Mouse (Mus musculus) cerebellum, postnatal 4 days (tissue): ENCODE data around the gene Htatip2.

Experiments
- DNase-seq, 2 experiments: peaks; one replicate each; pipeline ENCODE4 v3.0.0; 2022; ENCODE audit warnings: low spot score in 2 of 2, mixed read lengths in 1 of 2

The Htatip2 gene

GRCm38 (mm10) chr7:49786618-49787382 is 27.9 kb downstream of the Htatip2 start:
- DNase-seq, result peak; percentile 61 to 79

- DNase-seq, result no peak
These were observed 28.4 kb downstream of the Htatip2 start for GRCm38 (mm10) chr7:49787383-49787645.

GRCm38 (mm10) chr7:49794304-49794703 is 35.4 kb downstream of the Htatip2 start:
- DNase-seq, result no peak

GRCm38 (mm10) chr7:49797171-49797570 is 38.3 kb downstream of the Htatip2 start:
- no peak for DNase-seq

- DNase-seq, result no peak
These were observed 44.6 kb downstream of the Htatip2 start for GRCm38 (mm10) chr7:49803511-49803910.

- no peak for DNase-seq
These were observed 45.8 kb downstream of the Htatip2 start for GRCm38 (mm10) chr7:49804638-49805165.

GRCm38 (mm10) chr7:49805618-49806017 is 46.7 kb downstream of the Htatip2 start:
- DNase-seq, result no peak

- no peak for DNase-seq
These were observed 48.3 kb downstream of the Htatip2 start for GRCm38 (mm10) chr7:49807093-49807682.

GRCm38 (mm10) chr7:49807846-49808622 is 49.1 kb downstream of the Htatip2 start:
- DNase-seq, result no peak

GRCm38 (mm10) chr7:49809100-49809499 is 50.2 kb downstream of the Htatip2 start:
- DNase-seq, result no peak

- no peak for DNase-seq
These were observed 50.6 kb downstream of the Htatip2 start for GRCm38 (mm10) chr7:49809562-49809961.

GRCm38 (mm10) chr7:49811346-49811745 is 52.4 kb downstream of the Htatip2 start:
- DNase-seq, result no peak

- no peak for DNase-seq
These were observed 60.5 kb downstream of the Htatip2 start for GRCm38 (mm10) chr7:49819393-49819792.

- DNase-seq, result no peak
These were observed 62.5 kb downstream of the Htatip2 start for GRCm38 (mm10) chr7:49821370-49821769.

GRCm38 (mm10) chr7:49822028-49822427 is 63.1 kb downstream of the Htatip2 start:
- no peak for DNase-seq
